Mouse (Mus musculus): ENCODE measurements around the gene Mpp4.

GRCm38 (mm10) chr1:59163918-59164317 lies 729 bp upstream of the Mpp4 start:
- TF ChIP-seq POLR2A (IDR thresholded peaks at IDR 0.05; ENCODE audit: extremely low read depth, insufficient read depth, low read length) (no peak), CTCF (IDR thresholded peaks at IDR 0.05; ENCODE audit: extremely low read depth, insufficient read depth, low read length) (no peak)

All from cortical plate, adult 2 months (tissue).